Mouse (Mus musculus) fat pad, adult 2 months (tissue): Measurements from ENCODE around the gene Ctdspl.

ENCODE experiments used
- DNase-seq: peaks from one replicate; pipeline ENCODE4 v3.0.0-alpha.2; 2011; ENCODE audit warnings: low read depth, low spot score; ENCODE audit errors: extremely low read depth

Ctdspl gene

GRCm38 (mm10) chr9:118919672-118920186, 6.5 kb upstream of the Ctdspl start:
- no peak for DNase-seq

- DNase-seq, result no peak
Measured at GRCm38 (mm10) chr9:118920798-118921515, 5.3 kb upstream of the Ctdspl start.

- DNase-seq, result no peak
Measured at GRCm38 (mm10) chr9:118921926-118922325, 4.3 kb upstream of the Ctdspl start.

- DNase-seq, result no peak
Measured at GRCm38 (mm10) chr9:118924554-118925085, 1.6 kb upstream of the Ctdspl start.

- DNase-seq, result no peak
Measured at GRCm38 (mm10) chr9:118925286-118926110, 755 bp upstream of the Ctdspl start.

GRCm38 (mm10) chr9:118926688-118927321, 552 bp downstream of the Ctdspl start:
- no peak for DNase-seq

GRCm38 (mm10) chr9:118927501-118927900, 1.2 kb downstream of the Ctdspl start:
- DNase-seq, result no peak

GRCm38 (mm10) chr9:118928007-118928406, 1.8 kb downstream of the Ctdspl start:
- DNase-seq, result no peak

- DNase-seq, result no peak
Measured at GRCm38 (mm10) chr9:118928656-118929055, 2.4 kb downstream of the Ctdspl start.

- no peak for DNase-seq
Measured at GRCm38 (mm10) chr9:118930611-118931010, 4.4 kb downstream of the Ctdspl start.

GRCm38 (mm10) chr9:118933800-118934199, 7.5 kb downstream of the Ctdspl start:
- no peak for DNase-seq

GRCm38 (mm10) chr9:118934319-118934718, 8.1 kb downstream of the Ctdspl start:
- no peak for DNase-seq

- DNase-seq, result no peak
Measured at GRCm38 (mm10) chr9:118935098-118935497, 8.8 kb downstream of the Ctdspl start.

GRCm38 (mm10) chr9:118936071-118936470, 9.8 kb downstream of the Ctdspl start:
- DNase-seq, result no peak

- no peak for DNase-seq
Measured at GRCm38 (mm10) chr9:118937515-118937914, 11.3 kb downstream of the Ctdspl start.

- no peak for DNase-seq
Measured at GRCm38 (mm10) chr9:118939410-118939809, 13.2 kb downstream of the Ctdspl start.

- no peak for DNase-seq
Measured at GRCm38 (mm10) chr9:118939831-118940230, 13.6 kb downstream of the Ctdspl start.

GRCm38 (mm10) chr9:118940591-118941207, 14.4 kb downstream of the Ctdspl start:
- no peak for DNase-seq

- DNase-seq, result no peak
Measured at GRCm38 (mm10) chr9:118942030-118942429, 15.8 kb downstream of the Ctdspl start.

- no peak for DNase-seq
Measured at GRCm38 (mm10) chr9:118943941-118944340, 17.7 kb downstream of the Ctdspl start.

- DNase-seq, result no peak
Measured at GRCm38 (mm10) chr9:118944388-118944787, 18.1 kb downstream of the Ctdspl start.
